Mouse (Mus musculus) kidney, postnatal 25 days (tissue): ENCODE data around the gene Kat5.

Experiments
- DNase-seq, 2 experiments: peaks; one replicate each; pipeline ENCODE4 v3.0.0; 2021; ENCODE audit warnings: mixed read lengths in 2 of 2

Kat5 gene

DNA sequence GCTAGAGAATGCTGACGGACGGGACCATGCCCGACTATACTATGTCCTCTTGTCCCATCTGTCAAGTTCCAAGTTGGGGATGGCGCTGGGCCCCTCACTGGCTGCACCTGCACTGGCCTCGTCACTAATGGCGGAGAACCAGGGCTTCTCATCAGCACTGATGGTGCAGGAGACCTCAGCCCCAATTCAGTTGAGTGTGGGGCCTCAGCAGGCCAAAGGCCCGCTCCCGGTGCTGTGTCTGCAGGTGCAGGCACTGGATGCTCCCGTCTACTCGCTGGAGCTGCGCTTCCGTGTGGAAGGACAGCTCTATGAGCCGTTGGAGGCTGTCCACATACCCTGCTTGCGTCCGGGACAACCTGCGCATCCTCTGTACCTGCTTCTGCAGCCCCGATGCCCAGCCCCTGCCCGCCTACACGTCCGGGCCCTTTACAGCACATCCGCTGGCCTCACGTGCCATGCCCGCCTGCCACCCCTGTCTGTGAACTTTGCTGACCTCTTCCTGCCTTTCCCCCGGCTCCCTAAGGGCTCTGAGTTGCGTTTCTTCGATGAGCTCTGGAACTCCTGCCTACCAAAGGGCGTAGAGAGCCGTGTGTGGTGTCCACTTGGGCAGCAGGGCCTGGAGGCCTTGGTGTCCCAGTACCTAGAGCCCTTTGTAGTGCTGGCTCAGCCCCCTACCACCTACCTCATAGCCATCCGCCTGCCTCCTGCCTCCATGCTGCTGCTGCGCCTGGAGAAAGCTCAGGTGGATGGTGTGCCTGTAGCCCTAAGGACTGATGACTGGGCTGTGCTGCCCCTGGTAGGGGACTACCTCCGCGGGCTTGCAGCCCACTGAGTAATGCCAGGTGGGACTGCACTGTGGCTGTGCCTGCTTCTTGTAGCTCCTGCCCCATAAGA lies 39.4 kb downstream of the Kat5 start:
- peak in 1 of 2 experiments; percentile 34 for DNase-seq

DNA sequence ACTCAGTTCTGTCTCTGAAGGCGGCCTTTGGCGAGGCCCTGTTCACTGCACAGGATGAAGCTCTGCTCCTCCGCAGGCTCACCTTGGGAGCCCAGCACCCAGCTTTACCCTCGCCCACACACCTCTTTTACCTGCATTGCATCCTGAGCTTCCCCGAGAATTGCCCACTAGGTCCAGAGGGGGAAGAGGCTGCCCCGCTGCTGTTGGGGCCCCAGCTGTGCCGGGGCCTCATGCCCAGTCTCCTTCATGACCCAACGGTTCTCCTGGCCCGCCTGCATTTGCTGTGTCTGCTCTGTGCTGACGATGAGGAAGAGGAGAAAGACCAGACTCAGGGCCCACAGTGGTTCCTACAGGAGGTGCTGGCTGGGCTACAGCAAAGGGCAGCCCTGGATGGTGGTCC lies 40.5 kb downstream of the Kat5 start:
- no peak for DNase-seq

DNA sequence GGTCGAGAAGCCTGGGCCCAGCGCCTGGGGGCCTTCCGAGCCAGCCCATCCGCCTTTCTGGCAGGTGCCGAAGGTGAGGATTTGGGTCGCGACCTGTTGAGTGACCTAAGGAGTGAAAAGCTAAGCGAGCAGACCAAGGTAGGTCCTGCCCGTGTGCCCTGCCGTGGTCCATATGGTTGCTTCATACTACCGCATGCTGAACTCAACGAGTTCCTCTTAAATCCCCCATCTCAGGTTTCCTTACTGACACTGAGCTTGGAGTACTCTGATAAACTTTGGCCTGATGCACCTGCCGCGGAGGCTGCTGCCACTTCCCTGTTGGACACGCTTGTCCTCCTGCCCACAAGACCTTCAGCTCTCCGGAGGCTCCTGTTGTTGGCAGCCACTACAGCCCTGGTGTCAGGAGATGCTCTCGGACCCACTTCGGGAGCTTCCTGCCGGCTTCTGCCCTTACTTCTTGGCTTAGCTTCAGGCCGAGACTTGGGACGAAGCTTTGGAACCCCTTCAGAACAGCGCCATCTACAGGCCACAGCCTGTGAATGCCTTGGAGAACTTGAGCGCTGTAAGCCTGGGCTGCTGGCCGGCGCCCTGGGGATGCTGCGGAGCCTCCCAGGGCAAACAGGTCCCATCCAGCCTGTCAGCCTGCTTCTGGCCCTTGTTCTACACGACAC lies 41.4 kb downstream of the Kat5 start:
- DNase-seq = peak; percentile 83 to 88

DNA sequence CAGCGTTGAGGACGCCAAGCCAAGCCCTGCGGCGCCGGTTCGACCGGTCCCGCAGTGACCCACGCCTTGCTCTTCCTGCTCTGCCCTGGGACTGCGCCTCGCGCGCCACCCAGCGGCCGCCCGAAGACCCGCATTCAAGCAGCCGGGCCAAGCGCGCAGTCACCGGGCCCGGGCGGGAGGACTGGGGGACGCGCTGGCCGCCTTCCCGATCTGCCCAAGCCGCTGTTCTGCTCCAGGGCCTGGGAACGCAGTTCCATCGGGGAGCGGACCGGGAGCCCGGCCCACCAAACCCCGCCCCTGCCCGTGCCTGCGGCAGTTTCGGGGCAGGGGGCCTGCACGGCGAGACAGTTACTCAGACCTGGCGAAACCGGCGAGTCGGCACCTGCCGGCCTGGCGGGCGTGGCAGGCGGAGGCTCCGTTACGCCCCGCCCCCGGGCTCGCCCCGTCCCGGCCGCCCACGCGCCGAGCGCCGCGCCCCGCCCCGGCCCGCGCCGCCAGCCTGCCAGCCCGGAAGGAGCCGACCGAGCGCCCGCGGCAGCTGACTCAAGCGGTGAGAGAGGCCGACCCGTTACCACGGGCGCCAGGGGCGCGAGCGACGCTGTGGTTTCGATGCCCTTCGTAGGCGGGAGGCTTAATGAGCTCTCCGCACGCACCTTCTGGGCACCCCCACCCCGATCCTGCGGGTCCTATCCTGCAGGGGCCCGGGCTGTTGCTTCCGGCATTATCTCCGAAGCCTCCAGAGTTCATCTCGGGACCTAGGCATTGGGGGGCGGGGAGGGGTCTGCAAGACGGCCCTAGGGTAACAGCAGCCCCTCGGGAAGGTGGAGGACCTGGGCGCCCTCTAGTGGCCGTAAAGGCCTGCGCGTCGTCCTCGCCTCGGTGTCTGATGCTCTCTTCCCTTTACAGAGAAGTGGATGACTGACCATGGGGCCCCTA lies 42.2 kb downstream of the Kat5 start, which contains the start of gene Ap5b1:
TSS of gene Ap5b1 (plus strand) at position 492 of the 936 bp plus-strand sequence.
- DNase-seq = peak; percentile 87 to 93

DNA sequence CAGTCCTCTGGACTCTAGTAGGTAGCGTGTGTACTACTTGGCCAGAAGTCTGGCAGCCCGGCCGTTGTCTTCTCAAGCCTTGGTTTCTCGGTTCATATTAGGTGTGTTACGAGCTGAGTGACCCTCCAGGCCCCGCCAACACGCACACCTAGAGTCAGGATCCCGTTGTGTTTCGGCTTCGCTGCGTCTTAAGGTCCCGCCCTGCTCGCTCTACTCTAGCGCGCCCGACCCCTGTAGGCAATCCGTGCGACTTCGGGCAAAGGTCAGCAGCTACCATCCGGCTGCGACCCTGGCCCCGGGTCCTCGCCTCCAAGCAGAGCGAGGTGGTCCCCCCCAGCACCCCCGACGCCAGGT lies 42.9 kb downstream of the Kat5 start:
- no peak for DNase-seq

DNA sequence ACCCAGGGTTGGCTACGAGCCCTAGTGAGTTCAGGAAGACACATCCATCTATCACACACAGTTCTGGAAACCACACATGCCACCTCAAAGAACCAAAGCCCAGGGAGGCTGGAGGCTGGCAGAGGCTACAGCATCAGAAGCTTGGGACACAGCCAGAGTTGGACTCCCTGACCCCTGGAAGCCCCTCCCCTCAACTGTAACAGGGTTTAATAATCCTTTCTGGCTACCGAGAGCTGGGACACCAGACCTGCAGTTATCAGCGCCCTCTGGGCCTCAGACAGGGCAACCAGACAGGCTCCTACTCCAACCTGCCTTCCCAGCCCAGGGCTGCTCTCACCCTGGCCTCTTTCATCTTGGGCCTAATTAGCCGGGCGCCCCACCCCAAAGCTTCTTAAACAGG lies 43.7 kb downstream of the Kat5 start:
- peak; percentile 75 to 86 for DNase-seq

DNA sequence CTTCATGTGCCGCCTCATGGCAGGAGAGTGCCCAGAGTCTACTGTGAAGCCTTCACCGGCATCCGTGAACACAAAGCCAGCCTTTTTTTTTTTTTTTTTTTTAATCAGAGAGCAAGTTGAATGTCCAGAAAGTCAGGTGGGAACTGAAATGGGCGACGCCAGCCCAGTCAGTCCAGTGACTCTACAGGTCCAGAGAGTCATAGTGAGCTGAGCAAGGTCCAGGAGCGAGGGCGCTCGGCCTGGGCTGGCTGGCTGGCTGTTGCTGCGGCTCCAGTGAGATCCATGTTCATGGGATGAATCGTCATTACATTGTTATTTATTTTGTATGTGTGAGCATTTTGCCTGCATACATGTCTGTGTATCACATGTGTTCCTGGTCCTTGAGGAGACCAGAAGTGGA lies 47.3 kb downstream of the Kat5 start:
- peak; percentile 40 to 79 for DNase-seq

DNA sequence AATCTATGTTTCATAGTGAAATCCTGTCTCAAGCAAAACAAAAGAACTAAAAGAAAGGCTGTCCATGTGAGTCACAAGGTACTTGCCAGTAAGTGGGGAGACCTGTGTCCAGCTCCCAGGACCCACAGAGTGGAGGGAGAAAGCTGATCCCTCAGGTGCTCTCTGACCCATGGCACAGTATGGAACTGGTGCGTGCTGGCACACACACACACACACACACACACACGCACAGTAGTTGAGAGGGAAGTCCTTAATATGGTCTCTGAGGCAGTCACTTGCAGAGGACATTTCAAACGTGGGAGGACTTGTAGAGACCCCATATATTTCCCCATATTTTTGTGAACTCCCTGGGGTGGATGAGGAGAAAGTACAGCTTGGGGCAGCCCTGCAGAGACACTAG lies 48.2 kb downstream of the Kat5 start:
- no peak for DNase-seq

DNA sequence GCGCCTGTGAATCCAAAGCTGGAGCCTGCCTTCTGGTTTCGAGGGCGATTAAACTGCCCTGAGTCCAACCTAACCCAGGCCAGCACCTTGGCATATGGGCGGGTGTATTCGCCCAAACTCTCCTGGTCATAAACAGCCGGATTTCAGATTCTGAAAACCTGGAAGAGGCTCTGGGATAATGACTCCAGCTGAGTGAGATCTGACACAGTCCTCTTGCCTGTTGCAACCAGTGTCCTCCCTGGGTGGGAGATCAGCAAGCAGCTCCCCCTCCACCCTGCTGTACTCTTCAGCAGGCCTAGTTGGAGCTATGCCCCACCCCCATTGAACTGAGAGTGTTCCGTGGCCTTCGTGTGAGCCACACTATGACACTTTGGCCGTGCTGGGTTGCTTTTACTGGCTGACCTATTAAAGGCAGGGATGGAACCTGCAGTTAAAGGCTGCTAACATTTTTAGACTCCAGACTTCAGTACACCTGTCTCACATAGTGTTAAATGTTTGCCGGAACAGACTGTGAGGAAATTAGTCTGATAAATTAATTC lies 48.7 kb downstream of the Kat5 start:
- peak; percentile 74 to 90 for DNase-seq

DNA sequence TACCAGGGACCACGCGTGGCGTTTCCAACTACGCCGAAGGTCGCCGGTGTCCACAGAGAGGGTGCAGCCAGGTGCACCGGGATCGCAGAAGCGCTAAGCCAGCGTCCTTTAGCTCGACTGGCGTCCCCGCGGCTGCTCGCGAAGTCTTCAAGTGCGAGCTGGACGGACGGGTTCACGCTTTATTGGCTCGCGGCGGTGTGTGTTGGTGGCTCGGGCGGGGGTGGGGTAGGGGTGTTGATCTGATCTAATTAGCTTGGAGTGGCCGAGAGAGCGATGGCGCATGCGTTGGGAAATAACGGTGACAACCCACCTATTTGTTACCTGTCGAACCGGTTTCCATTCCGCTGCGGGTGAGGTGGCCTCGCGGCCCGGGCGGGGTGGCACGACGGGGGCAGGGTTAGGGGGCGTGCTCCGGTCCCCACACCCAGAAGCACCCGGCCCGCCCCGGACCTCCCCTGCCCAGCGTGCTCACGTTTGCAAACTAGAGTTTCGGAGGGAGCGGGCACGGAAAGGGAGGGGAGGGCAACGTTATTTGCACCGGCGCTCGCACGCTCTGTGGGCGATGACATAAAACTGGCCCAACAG lies 49.5 kb downstream of the Kat5 start, which contains the start of gene Ovol1:
TSS of gene Ovol1 (minus strand) at position 190 of the 585 bp plus-strand sequence.
- peak; percentile 67 to 90 for DNase-seq

DNA sequence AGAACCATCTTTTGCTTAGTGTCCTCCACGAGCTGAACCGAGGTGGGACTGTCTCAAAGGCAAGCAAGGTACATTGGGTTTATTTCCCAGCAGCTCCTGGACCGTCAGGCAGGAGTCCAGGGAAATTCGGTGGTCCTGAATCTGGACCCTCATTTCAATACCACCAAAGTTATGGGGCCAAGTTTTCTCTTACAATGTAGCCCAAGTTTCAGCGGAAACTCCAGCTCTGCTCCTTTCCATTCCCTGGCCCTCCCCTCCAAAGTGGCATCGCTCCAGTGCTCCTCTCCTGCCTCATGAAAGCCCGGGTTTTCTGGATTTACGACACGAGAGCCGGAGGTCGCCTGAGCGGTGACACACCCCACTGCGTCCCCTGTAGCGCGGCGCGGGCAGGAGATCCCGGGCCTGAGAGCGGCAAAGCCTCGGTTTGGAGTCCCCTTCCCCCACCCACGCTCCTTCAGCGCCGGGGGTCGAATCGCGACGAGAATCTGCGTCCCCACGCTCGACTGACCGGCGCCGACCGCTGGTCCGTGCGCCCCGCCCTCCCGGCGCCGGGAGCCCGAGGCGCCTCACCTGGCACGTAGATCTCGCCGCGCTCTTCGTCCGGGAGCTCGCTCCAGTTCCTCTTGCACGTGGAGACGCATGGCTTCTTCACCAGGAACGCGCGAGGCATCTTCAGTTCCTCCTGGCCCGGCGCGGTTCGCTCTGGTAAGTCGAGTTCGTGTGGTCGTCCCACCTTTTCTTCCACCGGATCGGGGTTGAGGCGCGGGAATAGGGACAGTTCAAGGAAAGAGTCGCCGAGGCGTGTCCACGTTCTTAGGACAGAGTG lies 50.2 kb downstream of the Kat5 start:
- peak; percentile 40 to 74 for DNase-seq

DNA sequence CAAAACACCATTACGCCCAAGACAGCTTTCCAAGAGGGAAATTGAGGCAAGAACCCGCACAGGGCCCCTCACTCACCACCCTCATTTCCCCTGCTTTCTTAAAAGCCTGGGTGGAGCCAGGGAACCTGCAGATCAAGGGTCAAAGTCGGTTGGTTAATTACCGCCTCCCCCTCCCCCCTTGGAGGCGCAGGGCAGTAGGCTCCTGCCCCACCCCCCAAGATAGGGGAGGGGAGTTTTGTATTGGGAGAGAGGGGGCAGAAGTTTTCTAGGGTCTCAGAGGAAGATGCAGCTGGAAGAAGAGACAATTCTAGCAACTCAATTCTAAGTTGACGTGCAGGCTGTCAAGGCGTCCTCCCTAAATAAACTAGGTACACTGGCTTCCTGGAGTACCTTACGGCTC lies 50.8 kb downstream of the Kat5 start:
- DNase-seq = peak; percentile 82 to 89

DNA sequence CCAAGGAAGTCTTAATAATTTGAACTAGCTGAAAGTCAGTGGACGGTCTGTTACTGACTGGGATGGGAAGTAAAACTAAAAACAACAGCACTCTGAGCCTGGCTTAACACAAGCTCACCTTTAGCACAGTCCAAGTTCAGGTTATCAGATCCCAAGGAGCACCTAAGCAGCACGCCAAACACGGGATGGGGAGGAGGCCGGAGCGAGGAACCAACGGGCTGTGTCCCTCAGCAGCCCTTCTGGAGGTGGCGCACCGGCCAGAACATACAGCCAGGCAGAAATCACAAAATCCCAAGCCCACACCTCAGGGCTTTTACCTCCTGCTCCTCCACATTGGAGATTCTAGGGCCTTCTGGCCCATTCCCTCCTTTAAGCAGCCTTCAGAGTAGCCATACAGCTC lies 51.3 kb downstream of the Kat5 start:
- peak in 1 of 2 experiments; percentile 56 for DNase-seq

DNA sequence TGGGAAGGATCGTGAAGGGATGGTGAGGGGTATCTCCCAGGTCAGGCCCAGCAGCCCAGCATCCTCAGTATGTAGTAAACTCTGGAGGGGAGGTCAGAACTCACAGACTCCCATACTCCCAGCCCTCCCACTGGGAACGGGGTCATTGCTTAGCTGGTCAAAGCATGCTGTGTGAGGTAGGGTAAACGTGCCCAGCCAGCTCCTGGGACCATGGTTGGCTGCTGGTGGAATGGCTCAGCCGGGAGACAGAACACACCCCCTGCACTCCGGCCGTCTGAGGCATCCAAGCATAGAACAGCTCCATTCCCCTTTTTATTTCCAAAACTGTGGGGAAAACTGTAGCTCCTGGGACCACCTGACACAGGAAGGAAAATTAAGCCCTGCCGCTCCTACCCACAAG lies 51.9 kb downstream of the Kat5 start:
- DNase-seq = peak; percentile 62 to 90

DNA sequence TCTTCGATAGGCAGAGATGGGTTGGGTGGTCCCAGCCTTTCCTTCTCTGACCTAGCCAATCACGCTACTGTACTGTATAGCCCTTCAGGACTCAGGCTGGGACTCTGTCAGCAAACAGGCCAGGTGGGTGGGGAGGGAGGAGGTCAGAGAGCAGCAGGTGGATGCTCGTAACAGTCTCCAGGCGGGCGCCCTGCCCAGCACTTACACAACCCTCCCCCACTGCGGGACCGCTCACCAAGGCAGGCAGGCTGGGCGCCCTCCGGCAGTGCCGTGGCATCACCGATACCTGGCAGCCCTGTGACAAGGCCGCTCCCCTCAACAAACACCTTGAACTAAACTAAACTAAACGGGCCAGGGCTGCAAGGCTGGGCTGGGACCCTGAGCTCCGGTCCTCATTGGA lies 55.8 kb downstream of the Kat5 start:
- peak; percentile 77 to 92 for DNase-seq

DNA sequence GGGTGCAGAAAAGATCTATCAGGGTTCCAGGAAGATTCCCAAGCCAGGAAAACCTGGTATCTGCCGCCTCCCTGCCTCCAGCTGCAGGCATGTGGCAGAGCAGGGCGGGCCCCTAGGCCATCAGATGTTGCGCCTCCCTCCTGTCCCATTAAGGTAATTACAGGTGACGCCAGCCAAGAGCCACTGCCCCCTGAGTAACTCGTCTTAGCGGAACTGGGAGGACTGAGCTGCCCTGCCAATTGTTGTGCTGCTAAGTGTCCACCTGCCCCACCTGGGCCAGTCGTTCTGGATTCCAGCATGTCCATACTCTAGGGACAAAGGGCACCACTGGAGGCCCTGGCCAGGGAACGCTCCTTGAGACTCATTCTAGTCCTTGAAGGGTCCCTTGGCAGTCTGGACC lies 56.2 kb downstream of the Kat5 start:
- peak in 1 of 2 experiments; percentile 73 for DNase-seq
